Mouse (Mus musculus): ENCODE data around the gene Zbtb22.

Gene Zbtb22

GRCm38 (mm10) chr17:33920282-33921097, 4.8 kb downstream of the Zbtb22 start:
- DNase-seq (ENCODE audit: low spot score in 2 of 2): peak; percentile 81 to 90

- no peak for DNase-seq (ENCODE audit: low spot score in 2 of 2)
Measured at GRCm38 (mm10) chr17:33921361-33921760, 5.7 kb downstream of the Zbtb22 start.

DNA sequence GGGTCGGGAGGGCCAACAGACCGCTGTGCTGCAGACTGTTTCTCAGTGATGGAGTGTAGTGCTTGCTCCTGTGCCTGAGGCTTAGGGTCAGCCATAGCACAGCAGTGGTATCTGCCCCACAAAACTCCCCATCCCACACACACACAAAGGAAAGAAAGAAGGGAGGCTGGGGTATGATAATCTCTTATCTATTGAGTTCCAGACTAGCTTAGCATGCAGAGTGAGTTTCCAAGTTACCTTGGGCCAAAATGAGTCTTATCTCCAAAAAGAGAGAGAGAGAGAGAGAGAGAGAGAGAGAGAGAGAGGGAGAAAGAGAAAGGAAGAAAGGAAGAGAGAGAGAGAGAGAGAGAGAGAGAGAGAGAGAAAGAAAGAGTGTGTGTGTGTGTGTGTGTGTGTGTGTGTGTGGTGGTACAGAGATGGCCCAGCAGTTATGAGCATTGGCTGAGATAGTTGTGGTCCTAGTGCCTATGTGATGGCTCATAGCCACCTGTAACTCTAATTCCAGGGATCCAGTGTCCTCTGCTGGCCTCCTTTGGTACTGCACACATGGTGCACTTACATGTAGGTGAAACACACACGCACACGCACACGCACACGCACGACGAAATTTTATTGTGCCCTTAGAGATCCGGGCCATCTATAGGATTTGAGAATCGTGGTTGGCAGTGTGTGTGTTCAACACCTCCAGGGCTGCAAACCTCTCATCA, 9.0 kb downstream of the Zbtb22 start:
- DNase-seq (ENCODE audit: low spot score in 2 of 2): peak in 1 of 2 experiments; percentile 63

DNA sequence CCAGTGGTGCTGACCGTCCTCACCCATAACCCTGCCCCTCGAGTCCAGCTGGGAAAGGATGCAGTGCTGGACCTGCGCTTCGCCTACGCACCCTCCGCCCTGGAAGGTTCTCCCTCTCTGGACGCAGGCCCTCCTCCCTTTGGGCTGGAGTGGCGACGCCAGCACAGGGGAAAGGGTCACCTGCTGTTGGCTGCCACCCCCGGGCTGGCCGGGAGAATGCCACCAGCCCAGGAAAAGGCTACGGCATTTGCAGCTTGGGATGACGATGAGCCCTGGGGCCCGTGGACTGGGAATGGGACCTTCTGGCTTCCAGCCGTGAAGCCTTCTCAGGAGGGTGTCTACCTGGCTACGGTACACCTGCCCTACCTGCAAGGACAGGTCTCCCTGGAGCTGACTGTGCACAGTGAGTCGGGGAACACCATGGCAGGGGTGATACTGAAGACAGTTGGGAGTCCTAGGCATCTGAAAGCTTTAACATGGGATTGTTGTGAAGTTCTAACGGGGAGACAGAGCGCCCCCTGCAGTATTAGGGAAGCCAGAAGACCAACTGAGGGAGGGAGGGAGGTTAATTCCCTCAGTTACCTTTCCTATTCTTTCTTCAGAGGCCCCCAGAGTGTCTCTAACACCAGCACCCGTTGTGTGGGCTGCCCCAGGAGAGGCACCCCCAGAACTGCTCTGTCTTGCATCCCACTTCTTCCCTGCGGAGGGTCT, 9.9 kb downstream of the Zbtb22 start:
- DNase-seq (ENCODE audit: low spot score in 2 of 2): no peak

GRCm38 (mm10) chr17:33926207-33926932, 10.7 kb downstream of the Zbtb22 start:
- DNase-seq (ENCODE audit: low spot score in 2 of 2): no peak

DNA sequence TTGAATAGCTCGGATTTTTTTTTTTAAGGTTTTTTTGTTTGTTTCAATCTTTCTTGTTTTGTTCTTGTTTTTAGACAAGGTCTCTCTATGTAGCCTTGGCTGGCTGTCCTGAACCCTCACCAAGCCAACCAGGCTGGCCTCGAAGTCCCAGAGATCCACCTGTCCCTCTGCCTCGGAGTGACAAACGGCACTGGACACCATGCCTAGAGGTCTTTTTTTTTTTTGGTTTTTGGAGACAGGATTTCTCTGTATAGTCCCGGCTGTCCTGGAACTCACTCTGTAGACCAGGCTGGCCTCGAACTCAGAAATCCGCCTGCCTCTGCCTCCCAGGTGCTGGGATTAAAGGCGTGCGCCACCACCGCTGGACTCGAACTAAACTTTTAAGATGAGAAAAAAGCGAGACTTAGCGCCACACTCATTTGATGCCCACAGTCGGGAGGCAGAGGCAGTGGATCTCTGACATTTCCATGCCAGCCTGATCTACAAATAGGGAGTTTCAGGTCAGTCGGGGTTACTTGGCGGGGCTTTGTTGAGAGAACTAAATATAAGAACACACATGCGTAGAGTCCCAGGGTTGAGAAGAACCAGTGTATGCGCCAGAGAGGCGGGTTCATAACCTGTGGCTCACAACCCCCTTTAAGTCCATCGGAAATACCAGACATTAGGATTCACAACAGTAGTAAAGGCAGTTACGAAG, 12.7 kb downstream of the Zbtb22 start:
- DNase-seq (ENCODE audit: low spot score in 2 of 2): no peak

DNA sequence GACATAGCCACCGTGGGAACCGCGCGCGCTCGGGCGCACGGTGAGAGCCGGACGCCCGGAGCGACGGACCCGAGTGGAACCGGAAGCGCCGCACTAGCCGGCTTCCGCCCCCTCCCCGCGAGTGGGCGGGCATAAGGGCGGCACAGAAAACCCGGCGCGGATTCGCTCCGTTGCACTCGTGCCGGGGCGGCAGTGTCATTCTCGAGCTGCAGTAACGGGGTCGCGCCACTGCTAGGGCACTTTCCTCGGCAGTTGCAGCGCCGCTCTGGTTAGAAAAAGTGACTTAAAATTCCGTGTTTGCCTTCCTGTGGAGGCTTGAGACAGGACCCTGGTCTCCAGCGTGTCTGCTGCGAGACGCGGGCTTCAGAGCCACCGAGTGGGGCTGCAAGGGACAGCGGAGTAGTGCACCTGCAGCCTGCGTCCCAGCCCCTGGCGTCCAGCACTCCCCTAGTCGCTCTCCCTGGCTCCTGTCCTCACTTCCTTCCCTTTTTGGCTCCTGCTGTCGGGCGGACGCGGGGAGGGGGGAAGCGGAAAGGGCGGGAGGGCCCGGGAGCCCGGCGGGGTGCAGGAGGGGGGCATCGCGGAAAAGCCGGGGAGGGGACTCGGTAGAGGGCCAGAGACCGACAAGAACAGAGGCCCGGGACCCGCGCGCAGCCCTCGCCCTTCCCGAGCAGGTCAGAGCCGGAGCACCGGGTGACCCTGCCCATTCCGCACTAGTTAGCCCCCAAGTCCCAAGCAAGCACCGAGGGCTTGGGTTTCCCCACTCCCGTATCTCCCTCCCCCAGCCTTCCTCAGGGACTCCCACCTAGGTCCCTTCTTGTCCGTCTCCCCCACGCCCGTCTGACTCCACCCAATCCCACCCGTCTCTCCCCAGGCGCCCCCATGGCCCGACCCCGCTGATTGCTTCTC, 13.9 kb downstream of the Zbtb22 start, which contains the start of gene Rgl2:
Gene Rgl2 (plus strand): TSS at position 173 of the 909 bp plus-strand sequence.
- DNase-seq (ENCODE audit: low spot score in 2 of 2): peak; percentile 96 to 98

- peak in 1 of 2 experiments; percentile 41 for DNase-seq (ENCODE audit: low spot score in 2 of 2)
Measured at GRCm38 (mm10) chr17:33930280-33931158, 14.8 kb downstream of the Zbtb22 start.

- DNase-seq (ENCODE audit: low spot score in 2 of 2): no peak
Measured at GRCm38 (mm10) chr17:33931159-33931866, 15.6 kb downstream of the Zbtb22 start.

- DNase-seq (ENCODE audit: low spot score in 2 of 2): no peak
Measured at GRCm38 (mm10) chr17:33931947-33932346, 16.2 kb downstream of the Zbtb22 start.

- no peak for DNase-seq (ENCODE audit: low spot score in 2 of 2)
Measured at GRCm38 (mm10) chr17:33932448-33932847, 16.7 kb downstream of the Zbtb22 start.

DNA sequence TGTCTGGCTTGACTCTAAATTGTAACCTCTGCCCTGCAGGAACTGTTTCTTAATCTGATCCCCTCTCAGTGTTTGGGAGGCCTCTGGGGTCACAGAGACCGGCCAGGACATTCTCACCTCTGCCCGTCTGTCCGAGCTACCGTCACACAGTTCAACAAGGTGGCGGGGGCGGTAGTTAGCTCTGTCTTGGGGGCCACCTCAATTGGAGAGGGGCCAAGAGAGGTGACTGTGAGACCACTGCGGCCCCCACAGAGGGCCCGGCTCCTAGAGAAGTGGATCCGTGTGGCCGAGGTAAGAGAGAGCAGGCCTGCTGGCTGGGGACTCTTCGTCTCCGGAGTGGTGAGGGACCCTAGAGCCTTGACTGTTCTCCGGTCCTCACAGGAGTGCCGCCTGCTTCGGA, 17.3 kb downstream of the Zbtb22 start:
- DNase-seq (ENCODE audit: low spot score in 2 of 2): no peak

DNA sequence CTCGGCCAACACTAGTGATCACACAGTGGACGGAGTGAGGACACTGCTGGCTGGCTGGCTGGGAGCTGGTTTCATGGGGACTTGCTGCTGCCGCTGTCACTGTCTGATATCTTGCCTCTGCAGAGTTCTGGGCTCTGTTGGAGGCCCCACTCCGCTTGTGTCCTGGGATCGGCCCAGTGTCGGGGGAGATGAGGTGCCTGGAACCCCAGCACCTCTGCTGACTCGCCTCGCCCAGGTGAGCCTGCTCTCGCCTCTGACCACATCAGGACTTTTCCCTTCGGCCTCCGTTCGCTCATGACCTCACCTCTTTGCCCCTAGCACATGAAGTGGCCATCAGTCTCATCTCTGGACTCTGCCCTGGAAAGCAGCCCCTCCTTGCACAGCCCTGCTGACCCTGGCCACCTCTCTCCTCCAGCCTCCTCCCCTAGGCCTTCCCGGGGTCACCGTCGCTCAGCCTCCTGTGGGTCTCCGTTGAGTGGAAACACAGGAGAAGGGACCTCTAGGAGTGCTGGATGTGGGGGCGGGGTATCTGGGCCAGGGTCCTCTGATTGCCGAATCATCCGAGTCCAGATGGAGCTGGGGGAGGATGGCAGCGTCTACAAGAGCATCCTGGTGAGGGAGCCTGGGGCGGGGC, 19.8 kb downstream of the Zbtb22 start:
- DNase-seq (ENCODE audit: low spot score in 2 of 2): no peak

GRCm38 (mm10) chr17:33936993-33937392, 21.3 kb downstream of the Zbtb22 start:
- no peak for DNase-seq (ENCODE audit: low spot score in 2 of 2)

DNA sequence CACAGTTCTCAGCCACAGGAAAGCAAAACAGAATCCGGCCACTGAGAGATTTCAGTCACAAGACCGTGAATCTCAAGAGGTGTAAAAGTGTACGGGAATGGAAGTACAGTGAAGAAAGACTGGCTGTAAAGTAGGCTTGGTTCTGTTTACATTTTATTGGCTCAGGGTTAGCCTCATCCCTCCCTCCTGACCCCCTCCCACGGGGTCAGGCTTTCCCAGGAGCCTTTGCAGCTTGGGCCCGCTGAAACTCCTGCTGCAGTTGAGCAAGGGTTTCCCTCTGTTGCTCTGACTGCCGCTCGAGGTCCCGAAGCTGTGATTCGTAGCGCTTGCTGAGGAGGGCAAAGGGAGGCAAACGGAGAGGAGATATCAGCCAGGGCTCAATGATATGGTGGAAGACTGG, 23.1 kb downstream of the Zbtb22 start:
- DNase-seq (ENCODE audit: low spot score in 2 of 2): no peak

DNA sequence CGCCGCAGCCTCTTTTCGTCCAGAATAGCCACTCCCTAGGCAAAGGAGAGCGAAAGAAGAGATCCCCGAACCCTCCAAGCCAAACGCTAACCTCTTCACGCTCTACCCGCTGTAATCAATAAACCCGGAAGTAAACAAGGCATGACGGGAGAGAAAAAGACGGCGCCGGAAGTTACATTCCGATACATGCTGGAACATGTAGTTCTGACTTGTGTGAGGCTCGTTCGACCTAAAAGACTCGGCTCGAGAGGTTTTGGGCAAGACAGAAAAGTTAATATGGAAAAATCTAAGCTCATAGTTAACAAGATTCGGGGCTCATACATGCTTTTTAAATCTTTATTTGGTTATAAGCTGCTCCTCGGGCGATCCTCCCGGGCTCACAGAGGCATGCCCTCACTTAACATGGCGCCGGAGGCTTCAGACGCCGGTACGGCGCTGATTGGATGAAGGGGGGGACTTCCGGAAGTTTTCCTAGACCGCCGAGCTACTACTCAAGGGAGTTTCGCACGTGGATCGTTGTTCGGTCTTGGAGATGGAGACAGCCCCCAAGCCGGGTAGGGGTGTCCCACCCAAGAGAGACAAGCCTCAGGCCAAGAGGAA, 24.6 kb downstream of the Zbtb22 start, which contains the start of the genes Pfdn6 and Wdr46:
Gene Pfdn6 (minus strand): TSS at position 138 of the 600 bp plus-strand sequence.
Gene Wdr46 (plus strand): TSS at position 455 of the 600 bp plus-strand sequence.
- DNase-seq (ENCODE audit: low spot score in 2 of 2): peak; percentile 68 to 82

GRCm38 (mm10) chr17:33940981-33941380, 25.3 kb downstream of the Zbtb22 start:
- no peak for DNase-seq (ENCODE audit: low spot score in 2 of 2)
